Mouse (Mus musculus) forebrain, embryonic 13.5 days (tissue): Measurements from ENCODE around the gene Tsg101. TPM values are rescaled to one million over a fixed set of nuclear protein-coding genes. Genes with fewer than 3 reads are reported as not detected.

Experiments
- ATAC-seq: fragments of 200-750 bp; cut with Nextera tagmentation; 2 replicates; pipeline ENCODE4 v1.8.0; 2017
- H3K27ac ChIP-seq: fragments of 300-500 bp; sonication (generic); 2 replicates; pipeline ENCODE4 v1.5.1; 2015; ENCODE audit warnings: inconsistent platforms, mild to moderate bottlenecking, moderate library complexity
- H3K27me3 ChIP-seq: fragments of 300-500 bp; sonication (generic); 2 replicates; pipeline ENCODE4 v1.6.1; 2015; ENCODE audit warnings: mild to moderate bottlenecking, inconsistent platforms
- H3K36me3 ChIP-seq: fragments of 300-500 bp; sonication (generic); 2 replicates; pipeline ENCODE4 v1.6.1; 2015; ENCODE audit warnings: mild to moderate bottlenecking, inconsistent platforms; ENCODE audit not compliant: poor library complexity, severe bottlenecking
- H3K4me1 ChIP-seq: fragments of 300-500 bp; sonication (generic); 2 replicates; pipeline ENCODE4 v1.6.1; 2015; ENCODE audit warnings: inconsistent platforms
- H3K4me2 ChIP-seq: fragments of 300-500 bp; sonication (generic); 2 replicates; pipeline ENCODE4 v1.6.1; 2015; ENCODE audit warnings: inconsistent platforms, mild to moderate bottlenecking, moderate library complexity
- H3K4me3 ChIP-seq: fragments of 300-500 bp; sonication (generic); 2 replicates; pipeline ENCODE4 v1.5.1; 2015; ENCODE audit warnings: mild to moderate bottlenecking, inconsistent platforms
- H3K9ac ChIP-seq: fragments of 300-500 bp; sonication (generic); 2 replicates; pipeline ENCODE4 v1.6.1; 2015; ENCODE audit warnings: mild to moderate bottlenecking, inconsistent platforms
- H3K9me3 ChIP-seq: fragments of 300-500 bp; sonication (generic); replicated peaks from 2 replicates; pipeline ENCODE4 v1.6.1; 2016; ENCODE audit warnings: inconsistent platforms
- WGBS: fragments of 180-500 bp; shearing (Covaris S2); methylation state at CpG from one replicate; pipeline ENCODE4 v1.1.7; 2015; 5-methylcytosine and 5-hydroxymethylcytosine counted together
- polyA plus RNA-seq: library from polyadenylated mRNA; unstranded; fragments of >200 nt; fragmentation: Nextera tagmentation; extraction: Ambion mirVana; gene quantifications from 2 replicates; pipeline ENCODE4 v1.2.1, GENCODE M21; 2015

Gene Tsg101
- 408 and 422 TPM in 2 replicates for polyA plus RNA-seq

- Histone ChIP-seq H3K9ac (peak within 1 kb of the TSS; percentile 98), H3K36me3 (peaks cover 19% of the 10 kb centered on the region), H3K27ac (peak within 1 kb of the TSS; percentile 96), H3K27me3 (no peaks in the 10 kb centered on the region), H3K4me1 (peaks cover 36% of the 10 kb centered on the region), H3K9me3 (no peaks in the 10 kb centered on the region), H3K4me2 (peak within 1 kb of the TSS; percentile 75), H3K4me3 (peak within 1 kb of the TSS; percentile 92)
- WGBS: under 1% methylated on average over 73 of the region's 75 CpGs
- ATAC-seq: peak; percentile 95
Measured at GRCm38 (mm10) chr7:46919551-46920176, at the start of gene Tsg101. Gene Tsg101, minus strand, starts transcription at chr7:46919969.

- Histone ChIP-seq H3K36me3 (no peaks in the 10 kb centered on the region), H3K27ac (0 out of 2 replicates have a peak overlapping the region, but pooled peaks have one; percentile 33), H3K4me1 (peaks cover 17% of the 10 kb centered on the region), H3K9ac (no peak overlapping the region), H3K9me3 (no peaks in the 10 kb centered on the region), H3K4me2 (no peak overlapping the region), H3K27me3 (peaks cover 13% of the 10 kb centered on the region; the same call in 1 of the 2 replicates), H3K4me3 (no peak overlapping the region)
- 87% methylated on average over 7 of the region's 7 CpGs for WGBS
- no peak for ATAC-seq
Measured at GRCm38 (mm10) chr7:46964070-46964469, 44.3 kb upstream of the Tsg101 start.

- H3K9me3 ChIP-seq: no peaks in the 10 kb centered on the region
- peaks cover 20% of the 10 kb centered on the region for H3K4me1 ChIP-seq
- peak overlapping the region; percentile 37 for H3K4me2 ChIP-seq
- no peaks in the 10 kb centered on the region for H3K36me3 ChIP-seq
- peaks cover 16% of the 10 kb centered on the region; the same call in 1 of the 2 replicates for H3K27me3 ChIP-seq
- no peak overlapping the region; the same call in 1 of the 2 replicates for H3K9ac ChIP-seq
- ATAC-seq: peak; percentile 87
- WGBS: under 1% methylated on average over 9 of the region's 9 CpGs
- peak overlapping the region; percentile 83 for H3K27ac ChIP-seq
- no peak overlapping the region for H3K4me3 ChIP-seq
Measured at GRCm38 (mm10) chr7:46962806-46963618, 43.2 kb upstream of the Tsg101 start.

- Histone ChIP-seq H3K36me3 (no peaks in the 10 kb centered on the region), H3K9ac (no peak overlapping the region), H3K9me3 (no peaks in the 10 kb centered on the region), H3K4me2 (no peak overlapping the region), H3K4me1 (peaks cover 28% of the 10 kb centered on the region), H3K27ac (peak overlapping the region; percentile 83), H3K27me3 (peaks cover 16% of the 10 kb centered on the region; the same call in 1 of the 2 replicates), H3K4me3 (no peak overlapping the region)
- ATAC-seq: no peak
Measured at GRCm38 (mm10) chr7:46962132-46962531, 42.4 kb upstream of the Tsg101 start.

GRCm38 (mm10) chr7:46960991-46961390 is 41.2 kb upstream of the Tsg101 start:
- Histone ChIP-seq H3K4me2 (no peak overlapping the region), H3K4me1 (peaks cover 30% of the 10 kb centered on the region), H3K36me3 (no peaks in the 10 kb centered on the region), H3K27ac (no peak overlapping the region), H3K9ac (no peak overlapping the region), H3K9me3 (no peaks in the 10 kb centered on the region), H3K27me3 (peaks cover 16% of the 10 kb centered on the region; the same call in 1 of the 2 replicates), H3K4me3 (no peak overlapping the region)
- WGBS: 65% methylated on average over 3 of the region's 3 CpGs
- no peak for ATAC-seq

- 19% methylated on average over 9 of the region's 9 CpGs for WGBS
- H3K36me3 ChIP-seq: peaks cover 14% of the 10 kb centered on the region
- H3K4me2 ChIP-seq: peak overlapping the region; percentile 85
- peaks cover 16% of the 10 kb centered on the region; the same call in 1 of the 2 replicates for H3K27me3 ChIP-seq
- H3K9ac ChIP-seq: peak overlapping the region; percentile 82
- no peaks in the 10 kb centered on the region for H3K9me3 ChIP-seq
- peaks cover 30% of the 10 kb centered on the region for H3K4me1 ChIP-seq
- ATAC-seq: 0 out of 2 replicates have a peak, but pooled peaks have one; percentile 17
- H3K4me3 ChIP-seq: peak overlapping the region; percentile 76
- no peak overlapping the region for H3K27ac ChIP-seq
Measured at GRCm38 (mm10) chr7:46958853-46959252, 39.1 kb upstream of the Tsg101 start.

GRCm38 (mm10) chr7:46957831-46958691 is 38.3 kb upstream of the Tsg101 start, which contains the start of gene Uevld:
Gene Uevld, minus strand, starts transcription at chr7:46958527.
- H3K27ac ChIP-seq: no peak within 1 kb of the TSS
- H3K4me1 ChIP-seq: peaks cover 24% of the 10 kb centered on the region
- peak within 1 kb of the TSS; percentile 85 for H3K4me2 ChIP-seq
- peaks cover 21% of the 10 kb centered on the region for H3K36me3 ChIP-seq
- 2% methylated on average over 51 of the region's 51 CpGs for WGBS
- ATAC-seq: peak; percentile 93
- H3K9me3 ChIP-seq: no peaks in the 10 kb centered on the region
- peaks cover 16% of the 10 kb centered on the region; the same call in 1 of the 2 replicates for H3K27me3 ChIP-seq
- peak within 1 kb of the TSS; percentile 76 for H3K4me3 ChIP-seq
- H3K9ac ChIP-seq: peak within 1 kb of the TSS; percentile 82

GRCm38 (mm10) chr7:46935847-46936246 is 16.1 kb upstream of the Tsg101 start:
- no peak overlapping the region for H3K4me2 ChIP-seq
- H3K36me3 ChIP-seq: peaks cover 63% of the 10 kb centered on the region
- H3K27me3 ChIP-seq: no peaks in the 10 kb centered on the region
- no peaks in the 10 kb centered on the region for H3K9me3 ChIP-seq
- WGBS: 71% methylated on average over 4 of the region's 4 CpGs
- no peaks in the 10 kb centered on the region for H3K4me1 ChIP-seq
- ATAC-seq: no peak
- H3K27ac ChIP-seq: no peak overlapping the region
- no peak overlapping the region for H3K9ac ChIP-seq
- no peak overlapping the region for H3K4me3 ChIP-seq

- H3K4me1 ChIP-seq: no peaks in the 10 kb centered on the region
- no peak for ATAC-seq
- H3K9me3 ChIP-seq: no peaks in the 10 kb centered on the region
- 89% methylated on average over 8 of the region's 8 CpGs for WGBS
- no peak overlapping the region for H3K4me2 ChIP-seq
- H3K27me3 ChIP-seq: no peaks in the 10 kb centered on the region
- H3K27ac ChIP-seq: no peak overlapping the region
- peaks cover 62% of the 10 kb centered on the region for H3K36me3 ChIP-seq
- no peak overlapping the region for H3K4me3 ChIP-seq
- no peak overlapping the region for H3K9ac ChIP-seq
Measured at GRCm38 (mm10) chr7:46934788-46935187, 15.0 kb upstream of the Tsg101 start.

- Histone ChIP-seq H3K27ac (no peak overlapping the region), H3K4me2 (no peak overlapping the region), H3K36me3 (peaks cover 48% of the 10 kb centered on the region), H3K4me1 (no peaks in the 10 kb centered on the region), H3K4me3 (no peak overlapping the region), H3K9me3 (no peaks in the 10 kb centered on the region), H3K27me3 (no peaks in the 10 kb centered on the region), H3K9ac (no peak overlapping the region)
- no peak for ATAC-seq
- 92% methylated on average over 3 of the region's 3 CpGs for WGBS
Measured at GRCm38 (mm10) chr7:46931370-46931769, 11.6 kb upstream of the Tsg101 start.

GRCm38 (mm10) chr7:46928291-46928690 is 8.5 kb upstream of the Tsg101 start:
- no peak overlapping the region for H3K4me3 ChIP-seq
- H3K9ac ChIP-seq: no peak overlapping the region
- no peaks in the 10 kb centered on the region for H3K9me3 ChIP-seq
- no peak for ATAC-seq
- H3K27me3 ChIP-seq: no peaks in the 10 kb centered on the region
- no peak overlapping the region for H3K27ac ChIP-seq
- H3K36me3 ChIP-seq: peaks cover 32% of the 10 kb centered on the region
- WGBS: 95% methylated on average over 5 of the region's 5 CpGs
- H3K4me2 ChIP-seq: no peak overlapping the region
- H3K4me1 ChIP-seq: no peaks in the 10 kb centered on the region
